Mouse (Mus musculus) lung, postnatal 25 days (tissue): Measurements from ENCODE around the gene Pik3r1.

ENCODE experiments used
- DNase-seq: peaks from one replicate; pipeline ENCODE4 v3.0.0; 2022; ENCODE audit warnings: low spot score

Gene Pik3r1

DNA sequence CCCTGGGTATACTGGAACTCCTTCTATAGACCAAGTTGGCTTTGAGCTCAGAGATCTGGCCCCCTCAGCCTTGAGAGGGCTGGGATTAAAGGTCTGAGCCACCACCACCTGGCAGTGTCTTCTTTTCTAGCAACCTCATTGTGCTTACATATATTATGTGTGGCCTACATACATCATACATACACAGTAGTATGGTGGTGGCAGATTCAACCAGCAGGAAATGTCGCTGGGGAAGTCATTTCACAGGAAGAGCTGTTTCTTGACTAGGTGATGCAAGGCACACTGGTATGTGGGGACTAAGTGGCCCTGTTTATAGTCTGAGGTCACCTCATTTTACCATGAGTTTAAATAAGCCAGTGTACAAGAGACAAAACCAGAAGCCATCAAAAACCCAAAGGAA is 87.9 kb downstream of the Pik3r1 start:
- DNase-seq: no peak

DNA sequence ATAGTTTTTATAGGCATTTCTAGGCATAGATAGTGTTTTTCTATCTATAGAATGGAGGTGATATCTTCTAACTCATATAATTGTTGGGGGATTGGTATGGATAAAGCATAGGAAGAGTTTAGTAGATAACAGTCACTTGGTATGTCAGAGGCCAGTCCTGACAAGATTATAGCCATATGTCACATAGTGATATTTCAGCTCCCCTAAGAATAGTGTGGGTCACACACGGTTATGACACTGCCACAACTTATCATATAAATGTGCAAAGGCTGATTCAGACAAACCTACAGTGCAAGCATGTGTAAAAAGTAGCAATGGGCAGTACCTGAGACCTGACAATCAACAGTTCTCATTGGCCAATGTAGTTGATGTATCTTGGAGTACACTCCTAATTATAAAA is 89.0 kb downstream of the Pik3r1 start:
- DNase-seq: no peak

- DNase-seq: no peak
Observed at GRCm38 (mm10) chr13:101678036-101678435, 90.0 kb downstream of the Pik3r1 start.

GRCm38 (mm10) chr13:101673876-101674275 is 94.1 kb downstream of the Pik3r1 start:
- DNase-seq: no peak

GRCm38 (mm10) chr13:101668859-101669258 is 99.2 kb downstream of the Pik3r1 start:
- DNase-seq: no peak

GRCm38 (mm10) chr13:101664010-101664409 is 104.0 kb downstream of the Pik3r1 start:
- peak; percentile 63 for DNase-seq

GRCm38 (mm10) chr13:101662900-101663299 is 105.1 kb downstream of the Pik3r1 start:
- DNase-seq: no peak

DNA sequence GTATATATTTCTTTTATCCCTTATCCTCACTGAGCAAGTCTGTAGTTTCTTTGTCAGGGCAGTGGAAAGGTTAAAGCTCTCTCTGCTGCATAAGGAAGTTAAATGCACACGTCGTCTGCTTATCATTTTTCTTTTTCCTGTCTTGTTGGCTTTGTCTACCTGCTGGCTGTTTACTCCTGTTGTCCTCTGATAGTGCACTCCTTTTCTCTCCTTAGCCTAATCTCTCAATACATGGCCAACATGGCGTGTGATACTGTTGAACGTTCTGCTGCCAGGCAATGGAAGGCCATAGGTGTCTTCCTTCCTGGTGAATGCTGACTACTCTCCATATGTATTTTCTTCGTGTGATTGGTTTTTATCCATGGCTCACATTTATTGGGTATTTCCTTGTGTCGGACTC is 106.5 kb downstream of the Pik3r1 start:
- DNase-seq: no peak

GRCm38 (mm10) chr13:101660187-101660586 is 107.8 kb downstream of the Pik3r1 start:
- DNase-seq: no peak

DNA sequence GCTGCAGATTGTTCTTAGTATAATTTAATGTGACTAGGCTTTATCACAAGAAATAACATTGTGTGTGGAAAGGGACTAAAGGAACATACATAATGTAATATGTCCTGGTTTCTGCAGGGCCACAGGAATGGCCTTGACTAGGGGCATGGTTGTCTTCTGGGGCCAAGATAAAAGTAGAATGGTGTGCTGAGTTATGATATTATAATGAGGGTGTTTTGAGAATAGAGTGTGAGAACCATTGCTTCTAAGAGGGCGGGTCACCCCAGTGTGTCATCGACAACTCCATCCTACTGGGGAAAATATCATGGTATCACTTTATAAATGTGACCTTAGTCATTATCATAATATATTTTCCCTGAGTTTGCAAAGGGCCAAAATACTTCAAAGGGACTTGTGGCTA is 115.9 kb downstream of the Pik3r1 start:
- no peak for DNase-seq

- no peak for DNase-seq
Observed at GRCm38 (mm10) chr13:101641632-101642031, 126.4 kb downstream of the Pik3r1 start.

DNA sequence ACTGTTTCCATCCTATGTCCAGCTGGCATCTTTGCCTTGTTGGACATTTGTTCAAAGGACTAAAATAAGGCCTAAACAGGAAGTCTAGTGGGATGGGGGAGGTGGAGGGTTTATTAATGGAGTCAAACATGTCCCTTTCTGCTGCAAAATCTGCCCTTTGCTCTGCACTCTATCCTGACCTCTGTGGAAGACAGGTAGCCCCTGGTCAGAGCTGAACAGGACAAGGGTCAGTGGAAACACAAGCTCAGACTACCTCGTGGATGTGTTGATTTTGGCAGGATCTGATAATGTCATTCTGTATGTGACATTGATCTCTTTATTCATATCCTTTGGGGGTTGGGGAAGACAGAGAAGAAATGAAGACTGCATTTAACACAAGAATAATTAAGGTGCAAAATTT is 132.2 kb downstream of the Pik3r1 start:
- DNase-seq: no peak

GRCm38 (mm10) chr13:101634420-101634819 is 133.6 kb downstream of the Pik3r1 start:
- no peak for DNase-seq

GRCm38 (mm10) chr13:101633620-101634019 is 134.4 kb downstream of the Pik3r1 start:
- DNase-seq: no peak

DNA sequence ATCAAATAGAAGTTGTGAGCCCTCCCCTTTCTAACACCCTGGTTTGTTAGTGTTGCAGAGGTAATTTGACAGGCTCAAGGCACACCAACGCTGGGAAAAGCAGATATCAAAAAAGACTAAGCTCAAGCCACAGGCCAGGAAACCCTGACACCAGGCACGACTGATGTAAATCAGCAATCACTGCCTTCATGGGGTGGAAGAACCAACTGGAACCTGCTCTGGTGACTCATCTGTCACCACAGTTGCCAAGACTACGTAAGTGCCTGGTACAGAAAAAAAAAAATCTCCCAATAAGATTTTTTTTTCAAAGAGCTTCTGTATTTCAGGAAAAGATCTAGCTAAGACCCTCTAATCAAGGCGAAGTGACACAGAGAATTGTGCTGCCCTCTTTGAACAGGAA is 135.2 kb downstream of the Pik3r1 start:
- no peak for DNase-seq

DNA sequence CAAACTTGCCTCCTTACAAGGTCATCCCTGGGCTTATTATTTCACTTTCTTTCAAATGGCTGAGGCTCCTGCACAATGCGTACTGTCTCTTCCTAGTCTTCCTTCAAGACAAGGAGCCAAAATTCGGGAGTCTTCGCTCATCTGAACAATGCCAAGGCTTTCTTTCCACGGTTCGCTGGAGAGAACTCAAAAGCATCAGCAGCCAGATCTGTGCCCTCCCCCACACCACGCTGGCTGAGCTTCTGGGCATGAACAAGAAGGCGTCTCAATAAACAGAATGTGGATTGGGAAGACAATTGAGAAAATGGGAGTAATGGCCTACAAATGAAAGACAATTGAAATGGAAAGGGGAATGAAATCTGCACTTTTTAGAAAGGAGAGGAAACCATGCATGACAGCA is 136.5 kb downstream of the Pik3r1 start:
- DNase-seq: no peak
